Mouse (Mus musculus) intestine, embryonic 14.5 days (tissue): ENCODE data around the gene Taf1. TPM values are rescaled to one million over a fixed set of nuclear protein-coding genes. Genes with fewer than 3 reads are reported as not detected.
A peak's percentile ranks its signal among the peaks of the same experiment; 100 is the strongest.

Source experiments
- ATAC-seq: fragments of 200-750 bp; cut with Nextera tagmentation; replicated peaks from 2 replicates; pipeline ENCODE4 v1.8.0; 2017; ENCODE audit warnings: low read depth, moderate number of reproducible peaks, moderate TSS enrichment, moderate library complexity; ENCODE audit not compliant: low FRiP score, low TSS enrichment
- DNase-seq: peaks from one replicate; pipeline ENCODE4 v3.0.0-alpha.2; 2018; ENCODE audit warnings: low spot score
- H3K27ac ChIP-seq: fragments of 300-500 bp; sonication (generic); 2 replicates; pipeline ENCODE4 v1.5.1; 2014; ENCODE audit warnings: low read depth, mild to moderate bottlenecking, control low read depth
- H3K27me3 ChIP-seq: fragments of 300-500 bp; sonication (generic); replicated peaks from 2 replicates; pipeline ENCODE4 v1.6.1; 2014; ENCODE audit warnings: low read length, control low read depth; ENCODE audit not compliant: control insufficient read depth, insufficient read depth
- H3K36me3 ChIP-seq: fragments of 300-500 bp; sonication (generic); 2 replicates; pipeline ENCODE4 v1.6.1; 2014; ENCODE audit warnings: low read length, control low read depth; ENCODE audit not compliant: control insufficient read depth, insufficient read depth
- H3K4me1 ChIP-seq: fragments of 300-500 bp; sonication (generic); replicated peaks from 2 replicates; pipeline ENCODE4 v1.6.1; 2014; ENCODE audit warnings: low read length, control low read depth, mixed read lengths; ENCODE audit not compliant: control insufficient read depth, insufficient read depth
- H3K4me2 ChIP-seq: fragments of 300-500 bp; sonication (generic); 2 replicates; pipeline ENCODE4 v1.6.1; 2014; ENCODE audit warnings: low read length
- H3K4me3 ChIP-seq: fragments of 300-500 bp; sonication (generic); 2 replicates; pipeline ENCODE4 v1.5.1; 2014; ENCODE audit warnings: low read depth, low read length, control low read depth, mixed read lengths
- H3K9ac ChIP-seq: fragments of 300-500 bp; sonication (generic); 2 replicates; pipeline ENCODE4 v1.6.1; 2014; ENCODE audit warnings: mild to moderate bottlenecking, low read length
- H3K9me3 ChIP-seq: fragments of 300-500 bp; sonication (generic); 2 replicates; pipeline ENCODE4 v1.6.1; 2016; ENCODE audit warnings: low read length, control low read depth; ENCODE audit not compliant: control insufficient read depth
- WGBS: fragments of 180-500 bp; shearing (Covaris S2); extraction: QIAGEN DNeasy Blood & Tissue Kit; methylation state at CpG from one replicate; pipeline ENCODE4 v1.1.7; 2014; 5-methylcytosine and 5-hydroxymethylcytosine counted together
- polyA plus RNA-seq: library from polyadenylated mRNA; unstranded; fragments of >200 nt; fragmentation: Nextera tagmentation; extraction: Ambion mirVana; gene quantifications from 2 replicates; pipeline ENCODE4 v1.2.1, GENCODE M21; 2014

The Taf1 gene
- polyA plus RNA-seq, 1 experiment from 2014 or later: 18.0 TPM

DNA sequence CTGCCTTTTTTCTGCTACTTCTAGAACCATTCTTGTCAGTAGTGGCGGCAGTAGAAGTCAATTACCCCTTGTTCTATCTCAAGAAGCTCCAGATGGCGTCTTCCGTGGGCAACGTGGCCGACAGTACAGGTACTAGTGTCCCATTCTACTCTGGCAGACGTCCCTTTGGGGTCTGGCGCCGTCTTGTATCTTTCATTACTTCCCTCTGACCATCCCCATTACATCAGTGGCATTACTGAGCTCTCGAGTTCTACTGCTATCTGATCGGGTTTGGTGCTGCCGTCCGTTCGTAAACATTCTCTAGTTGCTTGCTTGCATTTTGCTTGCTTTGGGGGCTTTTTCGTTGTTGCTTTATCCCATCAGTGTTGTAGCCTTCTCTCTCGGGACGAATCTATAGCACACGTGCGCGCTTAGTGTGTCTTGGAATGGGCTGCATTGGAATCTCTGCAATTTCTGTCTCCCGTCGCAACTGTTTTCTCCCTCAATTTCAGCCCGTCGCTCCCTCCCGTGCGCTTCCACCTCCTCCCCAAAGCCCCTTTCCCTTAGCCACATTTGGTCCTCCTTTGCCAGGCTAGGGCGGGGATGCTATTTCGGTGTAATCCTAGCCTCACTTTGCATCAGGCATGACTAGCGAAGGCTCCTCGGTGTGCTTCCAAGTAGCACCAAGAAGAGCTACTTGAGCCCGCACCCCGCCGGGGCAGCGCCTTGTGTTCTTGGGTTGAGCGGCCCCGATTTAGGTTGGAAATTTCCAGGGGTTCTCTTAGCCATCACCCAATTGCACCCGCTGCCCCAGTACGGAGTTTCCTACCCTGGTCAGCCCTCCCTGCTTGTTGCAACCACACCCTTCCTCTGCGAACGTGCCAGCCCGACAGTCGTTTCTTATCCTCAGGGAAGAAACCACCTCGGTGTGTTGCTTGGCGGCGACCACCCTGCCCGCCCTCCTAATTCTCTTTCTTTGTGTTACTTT lies 107.9 kb downstream of the Taf1 start:
- Histone ChIP-seq H3K4me1 (0 out of 2 replicates have a peak, but pooled peaks cover 4% of the 10 kb centered on the region), H3K27ac (peak overlapping the region; percentile 80), H3K9ac (peak overlapping the region; percentile 84), H3K4me3 (peak overlapping the region; percentile 69), H3K27me3 (0 out of 2 replicates have a peak, but pooled peaks cover 11% of the 10 kb centered on the region), H3K36me3 (no peaks in the 10 kb centered on the region), H3K9me3 (no peaks in the 10 kb centered on the region), H3K4me2 (peak overlapping the region; percentile 68)
- 13% methylated on average over 45 of the region's 45 CpGs for WGBS
- DNase-seq (peak; percentile 66), ATAC-seq (peak; percentile 24)

DNA sequence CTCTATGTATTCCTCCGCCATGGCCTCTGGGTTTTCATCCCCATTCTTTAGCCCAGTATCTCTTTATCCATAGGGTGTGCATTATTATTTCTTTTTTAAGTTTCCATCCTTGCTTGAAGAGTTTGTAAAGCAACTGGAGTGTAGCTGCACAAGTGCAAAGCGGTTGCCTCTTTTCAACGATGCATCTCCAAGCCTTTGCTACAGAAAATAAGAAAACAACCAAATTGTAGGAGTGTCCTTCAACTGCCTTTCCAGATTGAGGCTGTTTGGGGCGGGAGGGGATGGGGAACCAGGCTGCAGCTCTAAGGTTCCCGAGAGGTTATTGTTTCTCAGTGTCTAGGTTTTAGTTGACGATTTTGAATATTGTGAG lies 108.6 kb downstream of the Taf1 start:
- peak overlapping the region; percentile 69 for H3K4me3 ChIP-seq
- 0 out of 2 replicates have a peak, but pooled peaks cover 4% of the 10 kb centered on the region for H3K4me1 ChIP-seq
- H3K27me3 ChIP-seq: 0 out of 2 replicates have a peak, but pooled peaks cover 10% of the 10 kb centered on the region
- 15% methylated on average over 6 of the region's 6 CpGs for WGBS
- peak overlapping the region; percentile 68 for H3K4me2 ChIP-seq
- no peaks in the 10 kb centered on the region for H3K9me3 ChIP-seq
- H3K36me3 ChIP-seq: no peaks in the 10 kb centered on the region
- ATAC-seq (no peak), DNase-seq (no peak)
- 0 out of 2 replicates have a peak overlapping the region, but pooled peaks have one; percentile 80 for H3K27ac ChIP-seq
- H3K9ac ChIP-seq: peak overlapping the region; percentile 84

DNA sequence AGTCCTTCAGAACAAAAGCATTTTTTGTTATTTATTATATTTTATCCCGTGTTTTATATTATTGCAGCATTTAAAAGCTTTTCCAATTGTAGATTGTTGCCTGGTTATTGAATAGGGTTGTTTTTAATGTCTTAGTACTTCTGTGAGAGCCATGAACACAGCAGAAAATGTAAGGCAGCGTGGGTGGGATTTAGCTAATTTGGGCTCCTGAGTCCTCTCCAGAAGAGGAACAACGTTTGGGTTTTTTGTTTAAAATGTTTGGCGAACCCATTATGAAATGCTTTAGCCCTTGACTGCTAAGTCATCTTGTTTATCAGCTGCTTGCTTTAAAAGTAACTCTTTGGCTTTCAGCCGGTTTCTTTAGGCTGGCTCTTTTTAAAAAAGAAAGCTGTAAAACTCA lies 109.6 kb downstream of the Taf1 start:
- 11% methylated on average over 5 of the region's 5 CpGs for WGBS
- peak overlapping the region; percentile 68 for H3K4me2 ChIP-seq
- no peaks in the 10 kb centered on the region for H3K9me3 ChIP-seq
- peak overlapping the region; percentile 84; the same call in 1 of the 2 replicates for H3K9ac ChIP-seq
- no peaks in the 10 kb centered on the region for H3K36me3 ChIP-seq
- ATAC-seq (no peak), DNase-seq (no peak)
- 0 out of 2 replicates have a peak, but pooled peaks cover 7% of the 10 kb centered on the region for H3K27me3 ChIP-seq
- H3K4me3 ChIP-seq: peak overlapping the region; percentile 69
- H3K27ac ChIP-seq: no peak overlapping the region
- 0 out of 2 replicates have a peak, but pooled peaks cover 4% of the 10 kb centered on the region for H3K4me1 ChIP-seq

DNA sequence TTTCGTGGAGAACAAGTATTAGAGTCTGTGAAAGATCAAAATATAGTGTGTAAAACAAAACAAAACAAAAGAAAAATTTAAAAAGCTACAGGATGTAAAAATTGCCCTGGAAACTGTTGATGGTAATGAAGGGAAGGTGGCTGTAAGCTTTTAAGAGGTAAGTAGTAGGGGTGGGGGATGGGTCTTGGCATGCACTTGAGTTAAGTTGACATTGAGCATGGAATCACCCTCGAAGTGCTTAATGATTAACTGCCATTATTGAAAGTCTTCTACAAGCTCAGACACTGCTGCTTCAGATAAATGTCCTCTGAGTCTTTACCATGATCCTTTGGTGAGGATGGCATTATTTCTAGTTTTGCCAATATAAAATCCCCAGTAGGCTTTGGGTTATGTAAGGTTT lies 112.8 kb downstream of the Taf1 start:
- Histone ChIP-seq H3K36me3 (no peaks in the 10 kb centered on the region), H3K9me3 (no peaks in the 10 kb centered on the region), H3K4me1 (0 out of 2 replicates have a peak, but pooled peaks cover 4% of the 10 kb centered on the region), H3K27me3 (0 out of 2 replicates have a peak, but pooled peaks cover 2% of the 10 kb centered on the region), H3K4me3 (no peak overlapping the region), H3K9ac (no peak overlapping the region), H3K4me2 (no peak overlapping the region), H3K27ac (no peak overlapping the region)
- no peak for DNase-seq
- ATAC-seq: no peak
- 52% methylated on average over 2 of the region's 2 CpGs for WGBS

DNA sequence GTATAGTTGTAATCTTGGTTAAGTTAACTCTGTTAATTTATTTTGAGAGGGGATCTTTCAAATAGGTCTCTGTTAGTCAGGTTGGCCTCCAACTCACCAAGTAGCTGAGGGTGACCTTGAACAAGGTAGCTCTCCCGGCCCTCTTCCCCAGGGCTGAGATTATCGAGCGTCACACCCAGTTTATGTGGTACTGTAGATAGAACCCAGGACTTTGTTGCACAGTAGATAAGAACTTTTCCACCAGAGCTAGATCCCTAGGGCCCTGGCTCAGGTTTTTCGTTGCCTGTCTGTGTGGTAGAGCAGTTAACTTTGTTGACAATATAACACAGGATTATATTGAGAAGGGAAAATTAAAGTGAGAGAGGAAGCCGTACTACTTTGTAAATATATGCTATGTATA lies 114.1 kb downstream of the Taf1 start:
- H3K4me2 ChIP-seq: no peak overlapping the region
- H3K4me3 ChIP-seq: no peak overlapping the region
- no peaks in the 10 kb centered on the region for H3K27me3 ChIP-seq
- DNase-seq (no peak), ATAC-seq (no peak)
- no peaks in the 10 kb centered on the region for H3K9me3 ChIP-seq
- H3K36me3 ChIP-seq: no peaks in the 10 kb centered on the region; the same call in 1 of the 2 replicates
- no peak overlapping the region for H3K27ac ChIP-seq
- no peak overlapping the region for H3K9ac ChIP-seq
- 70% methylated on average over 5 of the region's 5 CpGs for WGBS
- H3K4me1 ChIP-seq: 0 out of 2 replicates have a peak, but pooled peaks cover 4% of the 10 kb centered on the region

Other genes starting within 250 kb of the Taf1 start
- gene Nlgn3, start 233.6 kb upstream of the Taf1 start, polyA plus RNA-seq: 7.3 and 7.5 TPM in 2 replicates
- gene Gjb1, start 156.4 kb upstream of the Taf1 start, polyA plus RNA-seq: 14.0 and 20.9 TPM in 2 replicates
- 25.5 and 26.1 TPM in 2 replicates for gene Zmym3, start 111.9 kb upstream of the Taf1 start, polyA plus RNA-seq
- 363 and 414 TPM in 2 replicates for gene Nono, start 103.4 kb upstream of the Taf1 start, polyA plus RNA-seq
- gene Itgb1bp2, start 83.6 kb upstream of the Taf1 start, polyA plus RNA-seq: 1.5 and 1.7 TPM in 2 replicates
- 181 and 194 TPM in 2 replicates for gene Ogt, start 107.3 kb downstream of the Taf1 start, polyA plus RNA-seq
- 0.43 and 0.50 TPM in 2 replicates for gene Cxcr3, start 201.5 kb downstream of the Taf1 start, polyA plus RNA-seq